Mouse (Mus musculus) liver, postnatal 0 days (tissue): ENCODE data around the gene Senp6.

ENCODE experiments used
- CTCF ChIP-seq: sonication (generic); IDR thresholded peaks from 2 replicates; pipeline ENCODE4 v1.5.1; 2016; ENCODE audit warnings: antibody characterized with exemption, low read depth
- EP300 ChIP-seq: IDR thresholded peaks from 2 replicates; pipeline ENCODE4 v1.6.1; 2016; ENCODE audit warnings: antibody characterized with exemption, low read depth, mild to moderate bottlenecking

- TF ChIP-seq CTCF, result no peak
- TF ChIP-seq EP300, result no peak
Observed at GRCm38 (mm10) chr9:80074067-80074466, 7.4 kb downstream of the Senp6 start.
